Mouse (Mus musculus): ENCODE measurements at regions not wholly inside any gene's neighbourhood (a gene's known extent, or its start where the extent isn't known, plus 50 kb on each side); places are given as distances from the start of the nearest gene placed in this dataset.

DNA sequence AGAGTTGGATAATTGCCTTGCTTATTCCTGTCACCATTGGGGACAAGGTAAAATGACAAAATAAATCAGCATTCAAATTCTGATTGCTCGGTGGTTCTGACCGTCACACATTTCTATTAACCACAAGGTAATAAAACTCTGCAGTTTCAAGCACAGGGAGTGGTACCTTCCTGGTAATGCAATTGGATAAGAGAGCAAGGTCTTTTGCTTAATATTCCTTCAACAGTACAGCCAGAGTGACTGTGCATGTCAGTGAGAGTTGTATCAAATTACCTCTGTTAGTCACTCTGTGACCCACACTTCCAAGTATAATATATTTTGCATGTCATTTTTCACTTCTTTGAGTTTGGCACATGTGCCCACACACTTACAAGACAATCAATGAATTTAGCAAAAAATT lies 177.8 kb upstream of the Acvr2a start:
- Histone ChIP-seq H3K9ac (ENCODE audit: low read length) (no peak overlapping the region), H3K4me1 (replicated peaks; ENCODE audit: control insufficient read depth, insufficient read depth, low read length) (no peaks in the 10 kb centered on the region), H3K4me3 (ENCODE audit: low read depth, low read length) (no peak overlapping the region), H3K27ac (ENCODE audit: low read depth) (no peak overlapping the region), H3K36me3 (ENCODE audit: control insufficient read depth, insufficient read depth, low read length) (no peaks in the 10 kb centered on the region), H3K4me2 (ENCODE audit: low read length) (no peak overlapping the region), H3K27me3 (replicated peaks; ENCODE audit: control insufficient read depth, insufficient read depth, low read length) (no peaks in the 10 kb centered on the region), H3K9me3 (ENCODE audit: control insufficient read depth, low read length) (no peaks in the 10 kb centered on the region)
- DNase-seq (ENCODE audit: low spot score) (no peak), ATAC-seq (replicated peaks; ENCODE audit: low FRiP score, low TSS enrichment, low read depth) (no peak)
- 41% methylated on average over 2 of the region's 2 CpGs for WGBS

DNA sequence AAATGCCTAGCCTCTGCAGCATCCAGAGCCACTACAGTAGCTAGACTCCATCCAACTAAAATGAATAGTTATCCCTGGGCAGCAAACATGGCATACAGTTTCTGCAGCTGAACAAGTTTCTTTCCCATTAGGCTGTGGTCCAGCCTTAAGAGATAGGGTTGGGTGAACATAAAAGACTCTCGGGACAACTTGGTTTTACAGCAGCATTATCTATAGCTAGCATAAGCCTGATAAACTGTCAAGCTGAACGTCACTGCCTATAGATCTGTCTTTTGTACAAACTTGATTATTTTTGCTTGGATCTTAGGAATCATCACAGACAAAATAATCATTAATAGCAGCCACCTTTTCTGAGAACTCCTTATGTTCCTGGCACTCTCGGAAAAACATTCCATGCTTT lies 169.8 kb upstream of the Acvr2a start:
- H3K4me2 ChIP-seq (ENCODE audit: low read length) = no peak overlapping the region
- no peaks in the 10 kb centered on the region for H3K27me3 ChIP-seq (replicated peaks; ENCODE audit: control insufficient read depth, insufficient read depth, low read length)
- H3K36me3 ChIP-seq (ENCODE audit: control insufficient read depth, insufficient read depth, low read length) = no peaks in the 10 kb centered on the region
- DNase-seq (ENCODE audit: low spot score) (no peak), ATAC-seq (replicated peaks; ENCODE audit: low FRiP score, low TSS enrichment, low read depth) (no peak)
- H3K9me3 ChIP-seq (ENCODE audit: control insufficient read depth, low read length) = no peaks in the 10 kb centered on the region
- H3K27ac ChIP-seq (ENCODE audit: low read depth) = no peak overlapping the region
- no peaks in the 10 kb centered on the region for H3K4me1 ChIP-seq (replicated peaks; ENCODE audit: control insufficient read depth, insufficient read depth, low read length)
- no peak overlapping the region for H3K4me3 ChIP-seq (ENCODE audit: low read depth, low read length)
- no peak overlapping the region for H3K9ac ChIP-seq (ENCODE audit: low read length)
- WGBS = 65% methylated on average over 3 of the region's 3 CpGs

DNA sequence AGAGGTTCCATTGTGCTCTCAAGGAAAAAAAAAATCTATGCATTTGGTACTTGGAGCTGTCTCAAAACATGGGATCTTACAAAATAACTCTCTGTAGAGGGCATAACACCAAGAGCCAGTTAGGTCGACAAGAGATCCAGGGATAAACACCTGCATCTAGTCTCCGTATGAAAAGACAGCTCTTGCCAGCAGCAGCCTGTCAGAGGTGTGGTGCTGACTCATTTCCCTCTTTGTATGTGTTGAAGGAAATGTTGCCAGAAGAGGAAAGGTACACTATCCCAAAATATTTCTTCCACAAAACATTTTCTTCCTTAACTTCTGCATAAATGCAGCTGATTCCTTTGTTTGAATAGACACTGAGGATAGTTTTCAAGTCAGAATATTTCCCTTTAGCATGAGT lies 163.6 kb upstream of the Acvr2a start:
- Histone ChIP-seq H3K4me3 (ENCODE audit: low read depth, low read length) (no peak overlapping the region), H3K27ac (ENCODE audit: low read depth) (no peak overlapping the region), H3K4me1 (replicated peaks; ENCODE audit: control insufficient read depth, insufficient read depth, low read length) (no peaks in the 10 kb centered on the region), H3K36me3 (ENCODE audit: control insufficient read depth, insufficient read depth, low read length) (no peaks in the 10 kb centered on the region), H3K27me3 (replicated peaks; ENCODE audit: control insufficient read depth, insufficient read depth, low read length) (no peaks in the 10 kb centered on the region), H3K9ac (ENCODE audit: low read length) (no peak overlapping the region), H3K4me2 (ENCODE audit: low read length) (no peak overlapping the region), H3K9me3 (ENCODE audit: control insufficient read depth, low read length) (no peaks in the 10 kb centered on the region)
- ATAC-seq (replicated peaks; ENCODE audit: low FRiP score, low TSS enrichment, low read depth) (no peak), DNase-seq (ENCODE audit: low spot score) (no peak)
- WGBS = 25% methylated on average over 2 of the region's 2 CpGs

DNA sequence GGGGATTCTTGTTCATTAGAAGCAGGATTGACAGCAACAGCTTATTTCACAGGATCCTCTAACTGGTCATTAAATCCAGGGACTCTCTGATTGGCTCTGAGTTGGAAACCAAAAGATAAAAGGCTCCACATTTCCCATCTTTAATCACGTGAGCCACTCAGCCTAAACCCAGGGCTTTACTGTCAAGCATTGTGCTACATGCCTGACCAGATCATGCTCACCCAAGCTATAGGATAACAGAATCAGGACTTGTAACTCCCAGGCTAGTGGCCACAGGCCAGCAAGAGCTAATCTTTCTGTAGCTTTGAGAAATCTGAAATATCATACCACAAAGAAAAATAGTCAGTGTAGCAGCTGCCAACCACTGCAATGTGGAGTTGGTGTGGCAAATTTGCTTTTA lies 152.7 kb upstream of the Acvr2a start:
- Histone ChIP-seq H3K27me3 (replicated peaks; ENCODE audit: control insufficient read depth, insufficient read depth, low read length) (no peaks in the 10 kb centered on the region), H3K4me1 (replicated peaks; ENCODE audit: control insufficient read depth, insufficient read depth, low read length) (no peaks in the 10 kb centered on the region), H3K9ac (ENCODE audit: low read length) (no peak overlapping the region), H3K4me2 (ENCODE audit: low read length) (no peak overlapping the region), H3K27ac (ENCODE audit: low read depth) (no peak overlapping the region), H3K4me3 (ENCODE audit: low read depth, low read length) (no peak overlapping the region), H3K9me3 (ENCODE audit: control insufficient read depth, low read length) (no peaks in the 10 kb centered on the region), H3K36me3 (ENCODE audit: control insufficient read depth, insufficient read depth, low read length) (no peaks in the 10 kb centered on the region)
- 62% methylated on average over 1 of the region's 1 CpGs for WGBS
- DNase-seq (ENCODE audit: low spot score) = no peak
- no peak for ATAC-seq (replicated peaks; ENCODE audit: low FRiP score, low TSS enrichment, low read depth)

DNA sequence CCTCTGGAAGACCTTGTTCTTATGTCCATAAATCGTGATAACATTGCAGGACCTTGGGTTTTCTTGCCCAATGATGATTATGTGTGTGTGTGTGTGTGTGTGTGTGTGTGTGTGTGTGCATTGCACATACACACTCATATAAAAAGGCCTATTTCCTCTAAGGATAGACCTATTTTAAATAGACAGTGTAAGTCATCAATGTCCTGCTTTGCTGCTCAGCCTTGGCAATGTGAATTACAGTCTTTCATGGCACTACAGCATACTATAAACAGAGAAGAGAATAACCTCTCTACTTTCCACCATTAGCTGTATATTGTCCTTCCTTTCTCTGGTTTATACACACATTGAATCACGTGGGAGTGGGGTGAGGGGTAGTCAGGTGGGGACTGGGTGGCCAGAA lies 148.8 kb upstream of the Acvr2a start:
- Histone ChIP-seq H3K27ac (ENCODE audit: low read depth) (no peak overlapping the region), H3K9me3 (ENCODE audit: control insufficient read depth, low read length) (no peaks in the 10 kb centered on the region), H3K4me1 (replicated peaks; ENCODE audit: control insufficient read depth, insufficient read depth, low read length) (no peaks in the 10 kb centered on the region), H3K36me3 (ENCODE audit: control insufficient read depth, insufficient read depth, low read length) (no peaks in the 10 kb centered on the region), H3K4me2 (ENCODE audit: low read length) (no peak overlapping the region), H3K9ac (ENCODE audit: low read length) (no peak overlapping the region), H3K4me3 (ENCODE audit: low read depth, low read length) (no peak overlapping the region), H3K27me3 (replicated peaks; ENCODE audit: control insufficient read depth, insufficient read depth, low read length) (no peaks in the 10 kb centered on the region)
- ATAC-seq (replicated peaks; ENCODE audit: low FRiP score, low TSS enrichment, low read depth) (no peak), DNase-seq (ENCODE audit: low spot score) (no peak)
- WGBS = 46% methylated on average over 2 of the region's 2 CpGs

DNA sequence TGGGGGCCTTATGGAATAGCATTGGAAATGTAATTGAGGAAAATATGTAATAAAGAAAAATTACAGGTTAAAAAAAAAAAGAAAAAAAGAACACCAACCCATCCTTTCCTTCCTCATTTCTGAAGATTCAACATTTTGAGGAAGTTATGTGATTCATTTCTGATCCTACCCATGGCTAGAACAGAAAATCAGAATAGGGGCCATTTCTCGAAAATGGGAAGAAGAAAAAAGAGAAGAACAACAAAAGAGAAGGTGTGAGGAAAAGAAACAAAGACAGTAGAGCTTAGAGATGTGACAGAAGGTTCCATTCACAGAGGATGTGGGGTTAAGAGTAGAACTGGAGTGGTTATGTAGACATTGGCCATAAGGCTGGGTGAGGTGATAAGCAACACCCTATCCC lies 124.8 kb upstream of the Acvr2a start:
- no peak overlapping the region for H3K9ac ChIP-seq (ENCODE audit: low read length)
- H3K27ac ChIP-seq (ENCODE audit: low read depth) = no peak overlapping the region
- no peaks in the 10 kb centered on the region for H3K27me3 ChIP-seq (replicated peaks; ENCODE audit: control insufficient read depth, insufficient read depth, low read length)
- no peaks in the 10 kb centered on the region for H3K9me3 ChIP-seq (ENCODE audit: control insufficient read depth, low read length)
- 71% methylated on average over 1 of the region's 1 CpGs for WGBS
- no peak overlapping the region for H3K4me2 ChIP-seq (ENCODE audit: low read length)
- H3K36me3 ChIP-seq (ENCODE audit: control insufficient read depth, insufficient read depth, low read length) = no peaks in the 10 kb centered on the region
- ATAC-seq (replicated peaks; ENCODE audit: low FRiP score, low TSS enrichment, low read depth) (no peak), DNase-seq (ENCODE audit: low spot score) (no peak)
- H3K4me1 ChIP-seq (replicated peaks; ENCODE audit: control insufficient read depth, insufficient read depth, low read length) = no peaks in the 10 kb centered on the region
- no peak overlapping the region for H3K4me3 ChIP-seq (ENCODE audit: low read depth, low read length)

DNA sequence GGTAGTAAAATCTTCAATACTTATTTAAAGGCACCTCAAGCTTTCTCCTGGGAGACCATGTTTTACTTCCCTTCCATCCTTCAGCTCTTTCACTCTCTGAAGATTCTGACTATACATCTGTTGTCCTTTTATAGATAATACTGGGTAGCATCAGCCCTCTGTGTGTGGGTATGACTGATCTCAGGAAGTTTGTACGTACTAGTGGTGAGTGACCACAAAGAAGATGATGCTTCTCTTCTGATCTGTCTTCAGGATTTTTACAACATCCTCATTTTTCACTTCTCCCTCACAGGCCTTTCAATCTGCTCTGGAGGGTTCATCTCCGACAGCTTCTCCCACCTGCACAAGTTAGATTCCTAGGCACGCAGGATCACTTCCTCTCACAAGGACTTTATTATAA lies 119.4 kb upstream of the Acvr2a start:
- H3K4me1 ChIP-seq (replicated peaks; ENCODE audit: control insufficient read depth, insufficient read depth, low read length) = no peaks in the 10 kb centered on the region
- DNase-seq (ENCODE audit: low spot score) (no peak), ATAC-seq (replicated peaks; ENCODE audit: low FRiP score, low TSS enrichment, low read depth) (no peak)
- H3K27me3 ChIP-seq (replicated peaks; ENCODE audit: control insufficient read depth, insufficient read depth, low read length) = no peaks in the 10 kb centered on the region
- no peak overlapping the region for H3K9ac ChIP-seq (ENCODE audit: low read length)
- no peak overlapping the region for H3K4me2 ChIP-seq (ENCODE audit: low read length)
- WGBS = 72% methylated on average over 3 of the region's 3 CpGs
- H3K9me3 ChIP-seq (ENCODE audit: control insufficient read depth, low read length) = no peaks in the 10 kb centered on the region
- H3K4me3 ChIP-seq (ENCODE audit: low read depth, low read length) = no peak overlapping the region
- no peaks in the 10 kb centered on the region for H3K36me3 ChIP-seq (ENCODE audit: control insufficient read depth, insufficient read depth, low read length)
- no peak overlapping the region for H3K27ac ChIP-seq (ENCODE audit: low read depth)

DNA sequence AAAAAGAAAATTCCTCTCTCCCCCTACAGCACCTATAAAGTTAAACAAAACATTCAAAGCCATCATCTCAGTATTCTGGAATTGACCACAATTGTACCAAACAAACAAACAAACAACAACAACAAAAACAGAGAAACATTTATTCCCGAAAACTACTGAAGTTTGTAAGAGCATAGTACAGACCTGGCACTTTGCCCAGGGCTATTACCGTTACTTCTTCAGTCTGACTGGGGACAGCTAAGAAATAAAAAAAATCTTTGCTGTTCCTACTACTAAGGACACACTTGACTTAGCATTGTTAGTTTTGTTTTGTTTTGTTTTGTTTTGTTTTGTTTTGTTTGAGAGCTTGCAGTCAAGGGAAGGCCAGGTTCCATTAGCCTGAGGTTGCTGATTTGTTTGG lies 113.0 kb upstream of the Acvr2a start:
- Histone ChIP-seq H3K4me3 (ENCODE audit: low read depth, low read length) (no peak overlapping the region), H3K4me2 (ENCODE audit: low read length) (no peak overlapping the region), H3K27me3 (replicated peaks; ENCODE audit: control insufficient read depth, insufficient read depth, low read length) (no peaks in the 10 kb centered on the region), H3K9ac (ENCODE audit: low read length) (no peak overlapping the region), H3K9me3 (ENCODE audit: control insufficient read depth, low read length) (no peaks in the 10 kb centered on the region), H3K4me1 (replicated peaks; ENCODE audit: control insufficient read depth, insufficient read depth, low read length) (0 out of 2 replicates have a peak, but pooled peaks cover 3% of the 10 kb centered on the region), H3K36me3 (ENCODE audit: control insufficient read depth, insufficient read depth, low read length) (no peaks in the 10 kb centered on the region), H3K27ac (ENCODE audit: low read depth) (no peak overlapping the region)
- 37% methylated on average over 2 of the region's 2 CpGs for WGBS
- ATAC-seq (replicated peaks; ENCODE audit: low FRiP score, low TSS enrichment, low read depth) (no peak), DNase-seq (ENCODE audit: low spot score) (no peak)

DNA sequence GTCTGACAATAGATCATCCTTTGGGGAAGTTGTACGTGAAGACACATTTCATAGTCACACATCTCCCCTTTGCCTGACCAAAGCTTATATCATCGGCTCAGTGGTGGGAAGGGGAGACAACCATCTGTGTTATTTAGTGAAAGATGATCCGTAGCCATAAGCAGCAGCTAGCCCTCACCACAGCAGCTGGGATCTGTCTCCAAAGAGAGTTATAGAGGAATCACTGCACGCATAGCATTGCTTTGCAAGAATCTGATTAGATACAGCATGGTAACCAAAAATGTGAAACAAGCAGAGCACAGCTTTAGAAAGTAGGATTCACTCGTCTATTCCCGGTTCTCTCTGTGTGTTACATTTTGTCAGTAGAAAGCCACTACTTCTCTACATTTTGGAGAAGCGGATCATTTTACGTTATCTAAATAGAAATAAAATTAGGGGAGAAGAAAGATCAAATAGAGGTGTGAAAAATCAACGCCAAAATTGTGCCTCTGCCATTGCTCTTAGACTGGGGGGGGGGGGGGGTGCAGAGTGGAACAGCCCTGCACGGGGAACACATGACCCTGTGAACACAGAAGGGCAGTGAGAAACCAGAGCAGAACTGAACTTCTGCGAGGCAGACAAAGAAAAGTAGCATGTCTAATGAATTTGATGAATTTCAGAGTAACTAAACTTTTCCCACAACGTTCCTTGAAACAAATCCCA lies 108.7 kb upstream of the Acvr2a start:
- no peak for ATAC-seq (replicated peaks; ENCODE audit: low FRiP score, low TSS enrichment, low read depth)
- WGBS = 37% methylated on average over 12 of the region's 12 CpGs
- DNase-seq (ENCODE audit: low spot score) = no peak

More for the DNA sequence above, 108.7 kb upstream of the Acvr2a start:
- Histone ChIP-seq H3K27me3 (replicated peaks; ENCODE audit: control insufficient read depth, insufficient read depth, low read length) (no peaks in the 10 kb centered on the region), H3K36me3 (ENCODE audit: control insufficient read depth, insufficient read depth, low read length) (no peaks in the 10 kb centered on the region), H3K4me1 (replicated peaks; ENCODE audit: control insufficient read depth, insufficient read depth, low read length) (0 out of 2 replicates have a peak, but pooled peaks cover 3% of the 10 kb centered on the region), H3K27ac (ENCODE audit: low read depth) (peak overlapping the region; percentile 57; the same call in 1 of the 2 replicates), H3K4me3 (ENCODE audit: low read depth, low read length) (no peak overlapping the region), H3K9ac (ENCODE audit: low read length) (no peak overlapping the region), H3K9me3 (ENCODE audit: control insufficient read depth, low read length) (no peaks in the 10 kb centered on the region), H3K4me2 (ENCODE audit: low read length) (peak overlapping the region; percentile 5; the same call in 1 of the 2 replicates)

All from intestine, embryonic 14.5 days (tissue).